Mouse (Mus musculus) spleen, adult 2 months (tissue): ENCODE results near the gene Hba-a1. TPM values are rescaled to one million over a fixed set of nuclear protein-coding genes. Genes with fewer than 3 reads are reported as not detected.
A peak's percentile ranks its signal among the peaks of the same experiment; 100 is the strongest.

Experiments
- DNase-seq, 2 experiments: peaks; one replicate each; pipeline versions ENCODE4 v3.0.0 to v3.0.0-alpha.2; 2012 to 2021; ENCODE audit warnings: low spot score in 2 of 2, low read depth in 1 of 2
- H3K27ac ChIP-seq: fragments of 200-500 bp; 2 replicates; pipeline ENCODE4 v1.5.1; 2012; ENCODE audit warnings: low read length, inconsistent platforms; ENCODE audit not compliant: insufficient read depth
- H3K27me3 ChIP-seq: fragments of 200-500 bp; 2 replicates; pipeline ENCODE4 v1.6.1; 2012; ENCODE audit warnings: mild to moderate bottlenecking, moderate library complexity, low read length, inconsistent platforms; ENCODE audit not compliant: control insufficient read depth, insufficient read depth
- H3K36me3 ChIP-seq: fragments of 200-500 bp; 2 replicates; pipeline ENCODE4 v1.6.1; 2012; ENCODE audit warnings: mild to moderate bottlenecking, low read length, inconsistent platforms; ENCODE audit not compliant: control insufficient read depth, insufficient read depth
- H3K4me1 ChIP-seq: fragments of 200-500 bp; 2 replicates; pipeline ENCODE4 v1.6.1; 2011; ENCODE audit warnings: inconsistent platforms; ENCODE audit not compliant: control insufficient read depth, insufficient read depth, insufficient read length
- H3K4me3 ChIP-seq: fragments of 200-500 bp; 2 replicates; pipeline ENCODE4 v1.5.1; 2011; ENCODE audit warnings: mild to moderate bottlenecking, inconsistent platforms; ENCODE audit not compliant: insufficient read depth, insufficient read length; ENCODE audit errors: extremely low read depth
- CTCF ChIP-seq: fragments of 200-500 bp; IDR thresholded peaks from 2 replicates; pipeline ENCODE4 v1.5.1; 2011; ENCODE audit warnings: mild to moderate bottlenecking, inconsistent platforms; ENCODE audit not compliant: insufficient read depth, insufficient read length, insufficient replicate concordance; ENCODE audit errors: extremely low read depth
- POLR2A ChIP-seq: fragments of 200-500 bp; IDR thresholded peaks from 2 replicates; pipeline ENCODE4 v1.6.1; 2011; ENCODE audit warnings: low read depth, low read length, inconsistent platforms
- WGBS: fragments of 180-500 bp; shearing (Covaris S2); methylation state at CpG from one replicate; pipeline ENCODE4 v1.1.7; 2018; 5-methylcytosine and 5-hydroxymethylcytosine counted together
- polyA plus RNA-seq: library from polyadenylated mRNA; depleted of rRNA; stranded (reverse); fragments of >200 nt; gene quantifications from 2 replicates; pipeline ENCODE4 v1.2.3, GENCODE M21; 2012

The Hba-a1 gene
- polyA plus RNA-seq, 1 experiment = 79,309 TPM

DNA sequence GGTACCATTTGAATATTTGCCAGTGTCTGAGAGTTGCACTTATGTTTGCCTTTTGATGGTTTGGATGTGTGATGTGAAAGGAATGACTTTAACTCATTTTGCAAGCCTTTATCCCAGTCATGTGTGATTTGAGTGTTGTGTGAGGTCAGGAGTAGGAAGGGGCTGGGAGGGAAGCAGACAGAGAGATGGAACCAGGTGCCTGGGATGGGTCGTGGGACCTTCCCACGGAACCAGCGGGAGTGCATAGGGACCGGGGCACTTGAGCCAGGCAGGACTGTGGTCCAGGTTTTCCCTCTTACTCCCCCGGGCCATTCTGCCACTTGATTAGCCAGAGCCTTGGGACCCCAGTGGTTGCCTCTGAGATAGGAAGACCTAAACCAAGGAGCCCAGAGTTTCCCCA, 15.3 kb upstream of the Hba-a1 start:
- peak overlapping the region; percentile 81 for H3K27ac ChIP-seq
- no peak for DNase-seq
- WGBS = 36% methylated on average over 5 of the region's 5 CpGs
- 0 out of 2 replicates have a peak, but pooled peaks cover 2% of the 10 kb centered on the region for H3K4me1 ChIP-seq
- H3K27me3 ChIP-seq = no peaks in the 10 kb centered on the region
- no peaks in the 10 kb centered on the region for H3K36me3 ChIP-seq
- TF ChIP-seq POLR2A (no peak), CTCF (no peak)
- H3K4me3 ChIP-seq = no peak overlapping the region

GRCm38 (mm10) chr11:32268952-32269351, 14.4 kb upstream of the Hba-a1 start:
- 0 out of 2 replicates have a peak, but pooled peaks cover 2% of the 10 kb centered on the region for H3K4me1 ChIP-seq
- no peaks in the 10 kb centered on the region for H3K36me3 ChIP-seq
- H3K27ac ChIP-seq = no peak overlapping the region
- WGBS = 88% methylated on average over 5 of the region's 5 CpGs
- TF ChIP-seq POLR2A = no peak
- TF ChIP-seq CTCF = no peak
- H3K27me3 ChIP-seq = no peaks in the 10 kb centered on the region
- DNase-seq = no peak
- H3K4me3 ChIP-seq = no peak overlapping the region

DNA sequence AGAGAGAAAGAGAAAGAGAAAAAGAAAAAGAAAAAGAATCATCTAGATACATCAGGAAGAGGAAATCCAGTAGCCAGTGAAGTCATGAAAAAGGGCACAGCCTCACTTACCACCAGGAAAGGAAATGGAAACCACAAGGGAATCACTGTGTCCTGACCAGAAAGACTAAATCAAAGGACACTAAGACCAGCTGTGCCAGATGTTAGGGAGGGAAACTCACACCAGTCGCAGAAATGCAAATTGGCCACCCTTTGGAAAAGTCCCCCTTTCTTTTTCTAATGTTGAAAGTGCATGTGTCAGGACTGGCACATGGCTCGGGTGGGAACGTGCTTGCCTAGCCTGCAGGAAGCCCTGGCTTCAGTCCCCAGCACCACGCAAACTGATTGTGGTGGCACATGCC, 12.1 kb upstream of the Hba-a1 start:
- WGBS = 17% methylated on average over 4 of the region's 4 CpGs
- Histone ChIP-seq H3K27me3 (no peaks in the 10 kb centered on the region), H3K4me3 (no peak overlapping the region), H3K4me1 (0 out of 2 replicates have a peak, but pooled peaks cover 2% of the 10 kb centered on the region), H3K36me3 (no peaks in the 10 kb centered on the region), H3K27ac (no peak overlapping the region)
- no peak for TF ChIP-seq CTCF
- no peak for TF ChIP-seq POLR2A
- DNase-seq = no peak

DNA sequence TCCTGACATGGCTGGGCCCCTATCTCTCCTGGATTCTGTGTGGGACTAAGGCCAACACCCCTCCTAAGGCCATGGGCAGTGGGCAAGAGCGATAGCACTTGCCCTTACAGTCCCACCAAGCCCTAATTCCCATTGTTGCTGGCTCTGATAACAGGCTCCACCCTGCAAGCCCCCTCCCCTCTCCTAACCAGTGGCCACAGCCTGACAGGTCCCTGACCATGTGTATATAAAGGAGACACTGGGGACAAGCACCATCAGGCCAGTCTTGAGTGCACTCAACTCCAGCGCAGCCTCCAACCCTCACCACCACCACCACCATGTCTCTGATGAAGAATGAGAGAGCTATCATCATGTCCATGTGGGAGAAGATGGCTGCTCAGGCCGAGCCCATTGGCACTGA, 7.0 kb upstream of the Hba-a1 start, which contains the start of gene Hba-x:
Gene Hba-x (plus strand): TSS at position 54 of the 400 bp plus-strand sequence.
- DNase-seq = no peak
- H3K36me3 ChIP-seq = no peaks in the 10 kb centered on the region
- peaks cover 2% of the 10 kb centered on the region; the same call in 1 of the 2 replicates for H3K27me3 ChIP-seq
- H3K4me1 ChIP-seq = no peaks in the 10 kb centered on the region
- TF ChIP-seq POLR2A (no peak), CTCF (no peak)
- H3K4me3 ChIP-seq = no peak within 1 kb of the TSS
- WGBS = 81% methylated on average over 3 of the region's 3 CpGs
- H3K27ac ChIP-seq = no peak within 1 kb of the TSS

DNA sequence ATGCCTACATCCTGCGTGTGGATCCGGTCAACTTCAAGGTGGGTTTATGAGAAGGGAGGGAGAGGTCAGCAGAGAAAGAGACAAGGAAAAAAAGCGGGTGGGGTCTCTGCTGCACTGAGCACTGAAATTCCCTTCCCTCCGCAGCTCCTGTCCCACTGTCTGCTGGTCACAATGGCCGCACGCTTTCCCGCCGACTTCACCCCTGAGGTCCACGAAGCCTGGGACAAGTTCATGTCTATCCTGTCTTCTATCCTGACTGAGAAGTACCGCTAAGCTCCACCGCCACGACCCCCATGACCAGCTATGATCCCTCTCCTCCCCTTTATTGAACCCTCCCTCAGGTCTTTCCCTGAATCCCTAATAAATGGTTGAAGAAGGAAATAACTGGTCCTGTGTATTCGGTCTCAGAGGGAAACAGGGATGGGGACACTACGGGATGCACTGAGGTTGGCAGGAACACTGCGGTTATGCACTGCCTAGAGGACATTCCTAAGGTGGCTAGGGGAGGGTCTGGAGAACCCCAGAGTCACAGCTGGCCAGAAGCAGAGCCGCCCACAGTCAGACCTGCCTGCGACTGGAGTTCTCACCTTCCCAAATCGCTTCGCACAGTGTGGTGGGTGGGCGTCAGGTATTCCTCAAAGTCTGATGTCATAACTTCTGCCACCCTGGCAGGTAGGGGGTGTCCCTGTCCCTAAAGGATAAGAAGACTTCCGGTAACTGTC, 5.4 kb upstream of the Hba-a1 start:
- no peak for DNase-seq
- 79% methylated on average over 21 of the region's 21 CpGs for WGBS
- Histone ChIP-seq H3K27me3 (peaks cover 2% of the 10 kb centered on the region; the same call in 1 of the 2 replicates), H3K4me3 (no peak overlapping the region), H3K36me3 (no peaks in the 10 kb centered on the region), H3K4me1 (no peaks in the 10 kb centered on the region), H3K27ac (no peak overlapping the region)
- TF ChIP-seq POLR2A (no peak), CTCF (no peak)

- Histone ChIP-seq H3K27me3 (peaks cover 2% of the 10 kb centered on the region; the same call in 1 of the 2 replicates), H3K4me1 (no peaks in the 10 kb centered on the region), H3K36me3 (no peaks in the 10 kb centered on the region), H3K27ac (no peak overlapping the region), H3K4me3 (no peak overlapping the region)
- no peak for DNase-seq
- 82% methylated on average over 12 of the region's 12 CpGs for WGBS
- TF ChIP-seq CTCF = no peak
- no peak for TF ChIP-seq POLR2A
These were observed 4.8 kb upstream of the Hba-a1 start for GRCm38 (mm10) chr11:32278458-32278957.

DNA sequence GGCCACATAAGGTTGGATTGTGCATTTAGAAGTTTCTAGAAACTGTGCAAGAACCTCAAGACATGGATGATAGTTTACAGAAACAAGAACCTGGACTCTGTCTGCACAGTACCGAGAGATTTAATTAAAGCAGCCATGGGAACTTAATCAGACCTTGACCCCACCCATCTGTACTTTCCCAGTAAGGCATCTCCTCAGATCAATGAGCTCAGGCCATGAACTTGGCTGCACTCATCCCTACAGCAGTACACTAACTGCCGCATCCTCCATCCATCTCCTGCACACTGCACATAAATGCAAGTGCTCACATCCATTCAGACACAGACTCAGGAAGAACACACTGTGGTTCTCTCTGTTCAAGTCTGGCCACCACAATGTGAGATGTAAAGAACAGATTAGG, 2.7 kb upstream of the Hba-a1 start:
- WGBS = 75% methylated on average over 2 of the region's 2 CpGs
- H3K4me1 ChIP-seq = no peaks in the 10 kb centered on the region
- no peaks in the 10 kb centered on the region for H3K36me3 ChIP-seq
- no peak for TF ChIP-seq CTCF
- TF ChIP-seq POLR2A = no peak
- no peak for DNase-seq
- no peak overlapping the region for H3K27ac ChIP-seq
- peaks cover 2% of the 10 kb centered on the region; the same call in 1 of the 2 replicates for H3K27me3 ChIP-seq
- no peak overlapping the region for H3K4me3 ChIP-seq
